Mouse (Mus musculus): ENCODE measurements at regions not wholly inside any gene's neighbourhood (a gene's known extent, or its start where the extent isn't known, plus 50 kb on each side); places are given as distances from the start of the nearest gene placed in this dataset.

DNA sequence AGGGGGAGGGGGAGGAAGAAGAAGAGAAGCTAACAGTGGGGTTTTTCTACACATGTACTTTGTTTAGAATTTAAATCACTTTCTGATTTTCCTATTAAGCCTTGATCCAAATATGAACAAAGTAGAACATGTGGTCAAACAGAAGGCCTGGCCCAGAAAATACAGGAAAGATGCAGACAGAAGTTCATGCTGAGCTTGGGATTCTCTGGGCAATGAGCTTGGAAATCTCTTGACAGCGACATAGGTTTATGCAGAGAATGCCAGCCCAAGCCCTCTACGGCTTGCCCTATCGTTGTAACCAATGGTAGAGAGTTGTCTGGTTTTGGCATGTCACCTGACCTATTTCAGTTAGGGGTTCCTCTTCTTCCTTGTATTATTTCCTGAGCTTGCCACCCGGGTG lies 141.0 kb upstream of the Spdye4c start:
- no peak for ATAC-seq (replicated peaks; ENCODE audit: low FRiP score, low TSS enrichment, poor library complexity, severe bottlenecking)

DNA sequence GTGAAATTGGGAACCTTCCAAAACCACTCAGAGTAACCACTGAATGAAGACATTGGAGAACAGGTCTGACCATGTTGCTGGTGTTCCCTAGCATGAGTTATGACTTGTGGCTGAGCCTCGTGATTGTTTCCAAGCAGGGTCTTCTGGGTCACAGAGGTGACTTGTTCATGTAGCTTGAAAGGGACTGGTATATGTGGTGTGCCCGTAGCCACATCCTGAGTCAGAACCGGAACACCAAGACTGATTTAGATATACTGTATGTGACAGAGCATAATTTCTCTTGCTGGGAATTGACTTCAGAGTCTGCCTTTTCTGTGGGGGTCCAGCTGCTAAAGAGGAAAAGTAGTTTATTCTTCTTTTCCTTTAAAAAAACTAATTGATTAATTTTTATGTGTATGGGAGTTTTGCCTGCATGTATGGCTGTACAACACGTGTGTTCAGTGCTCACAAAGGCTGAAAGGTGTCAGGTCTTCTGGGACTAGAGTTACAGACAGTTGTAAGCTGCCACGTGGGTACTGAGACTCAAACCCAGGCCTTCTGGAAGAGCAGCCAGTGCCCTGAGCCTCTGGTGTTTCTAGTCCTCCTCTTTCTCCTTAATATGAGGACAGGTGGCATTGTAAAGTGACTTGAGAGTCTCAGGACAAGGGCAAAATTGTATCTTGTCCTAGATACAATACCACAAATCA lies 139.3 kb upstream of the Spdye4c start:
- no peak for ATAC-seq (replicated peaks; ENCODE audit: low FRiP score, low TSS enrichment, poor library complexity, severe bottlenecking)

DNA sequence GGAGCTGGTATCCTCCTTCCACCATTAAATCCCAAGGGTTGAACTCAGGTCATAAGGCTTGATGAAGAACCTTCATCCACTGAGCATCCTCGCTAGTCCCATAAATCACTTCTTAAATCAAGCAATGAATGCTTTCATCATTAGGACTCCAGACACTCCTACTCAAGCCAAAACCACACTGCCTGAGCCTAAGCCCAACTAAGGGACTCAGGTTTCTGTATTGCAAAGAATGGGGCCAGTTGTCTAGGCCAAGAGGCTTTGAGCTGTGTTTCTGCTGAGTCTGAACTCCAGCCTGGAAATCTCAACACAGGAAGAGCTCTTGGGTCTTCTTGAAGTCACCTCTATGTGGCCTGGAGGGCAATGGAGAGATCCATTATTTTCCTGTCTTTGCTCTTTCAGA lies 138.4 kb upstream of the Spdye4c start:
- no peak for ATAC-seq (replicated peaks; ENCODE audit: low FRiP score, low TSS enrichment, poor library complexity, severe bottlenecking)

DNA sequence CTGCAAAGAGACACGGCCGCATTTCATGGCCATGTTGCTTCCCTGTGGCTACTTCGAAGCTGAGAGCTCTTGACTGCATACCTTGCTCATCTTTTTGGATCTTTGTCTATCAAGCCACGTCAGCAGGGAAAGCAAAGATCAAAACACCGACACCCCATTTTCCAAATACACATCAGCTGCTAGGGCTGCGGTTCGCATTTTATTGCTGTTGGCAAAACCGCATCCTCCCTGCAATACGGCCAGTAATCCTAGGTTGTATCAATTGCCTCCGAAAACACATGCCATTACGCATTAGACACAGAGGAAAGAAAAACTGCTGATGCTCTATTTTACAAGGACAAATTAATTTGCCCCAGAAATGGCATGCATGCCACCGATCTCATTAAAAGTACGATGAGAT lies 136.5 kb upstream of the Spdye4c start:
- ATAC-seq (replicated peaks; ENCODE audit: low FRiP score, low TSS enrichment, poor library complexity, severe bottlenecking): no peak

DNA sequence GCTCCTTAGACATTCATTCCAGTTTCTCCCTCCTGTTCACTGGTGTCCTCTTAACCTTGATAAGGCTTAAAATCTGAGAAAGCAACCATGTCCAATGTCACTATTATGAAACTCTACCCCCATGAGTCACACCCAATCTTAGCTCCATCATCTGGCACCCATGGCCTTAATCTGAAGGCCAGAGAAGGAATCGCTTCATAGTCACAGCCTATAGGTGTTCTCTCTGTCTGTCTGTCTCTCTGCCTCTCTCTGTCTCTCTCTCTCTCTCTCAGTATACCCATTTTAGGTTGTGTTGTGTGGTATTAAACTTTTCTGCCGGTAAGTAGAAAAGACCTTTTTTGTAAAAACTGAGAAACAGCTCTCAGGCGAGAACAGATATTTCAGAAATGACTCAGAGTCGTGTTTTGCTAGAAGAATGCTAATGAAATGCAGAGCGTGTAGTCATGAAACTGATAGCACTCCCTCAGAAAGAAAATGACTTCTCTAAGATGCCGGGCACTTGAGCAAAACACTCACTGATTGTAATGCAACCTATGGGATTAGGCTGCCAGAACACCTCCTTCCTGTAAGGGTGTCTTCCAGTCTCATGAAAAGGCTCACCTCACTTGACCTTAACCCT lies 133.3 kb upstream of the Spdye4c start:
- no peak for ATAC-seq (replicated peaks; ENCODE audit: low FRiP score, low TSS enrichment, poor library complexity, severe bottlenecking)

DNA sequence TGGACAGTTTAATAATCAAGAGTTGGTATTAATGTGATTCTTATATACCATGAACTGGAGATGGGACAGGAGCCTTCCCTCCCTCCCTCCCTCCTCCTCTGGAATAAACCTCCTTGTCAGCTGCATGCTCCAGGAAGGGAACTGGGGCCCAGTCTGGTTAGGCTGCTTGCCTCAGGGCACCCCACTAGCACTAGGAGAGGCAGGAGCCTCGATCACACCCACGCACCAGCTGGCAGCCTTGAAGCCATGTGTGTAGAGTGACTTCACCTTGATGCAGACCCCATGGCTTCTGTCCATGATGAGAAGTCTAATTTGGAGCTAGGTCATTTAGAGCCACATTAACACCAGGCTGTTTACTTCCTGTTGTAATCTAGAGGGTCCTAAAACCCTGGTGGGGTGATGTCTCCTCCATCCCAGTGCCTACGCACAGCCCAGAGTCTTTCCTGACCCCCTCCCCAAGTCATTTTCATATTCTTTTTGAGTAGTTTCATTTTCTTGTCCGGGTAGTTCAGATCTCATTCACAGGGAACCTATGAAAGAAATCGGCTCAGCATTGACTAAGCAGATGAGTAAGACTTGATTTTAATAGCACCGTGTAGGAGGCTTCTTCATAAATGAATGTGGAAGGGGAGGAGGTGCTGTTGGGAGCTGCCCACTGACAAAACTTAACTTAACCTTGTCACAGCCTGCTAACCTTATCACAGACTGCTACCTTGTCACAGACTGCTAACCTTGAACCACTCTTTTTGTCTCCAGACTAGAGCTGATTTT lies 125.6 kb upstream of the Spdye4c start:
- no peak for ATAC-seq (replicated peaks; ENCODE audit: low FRiP score, low TSS enrichment, poor library complexity, severe bottlenecking)

DNA sequence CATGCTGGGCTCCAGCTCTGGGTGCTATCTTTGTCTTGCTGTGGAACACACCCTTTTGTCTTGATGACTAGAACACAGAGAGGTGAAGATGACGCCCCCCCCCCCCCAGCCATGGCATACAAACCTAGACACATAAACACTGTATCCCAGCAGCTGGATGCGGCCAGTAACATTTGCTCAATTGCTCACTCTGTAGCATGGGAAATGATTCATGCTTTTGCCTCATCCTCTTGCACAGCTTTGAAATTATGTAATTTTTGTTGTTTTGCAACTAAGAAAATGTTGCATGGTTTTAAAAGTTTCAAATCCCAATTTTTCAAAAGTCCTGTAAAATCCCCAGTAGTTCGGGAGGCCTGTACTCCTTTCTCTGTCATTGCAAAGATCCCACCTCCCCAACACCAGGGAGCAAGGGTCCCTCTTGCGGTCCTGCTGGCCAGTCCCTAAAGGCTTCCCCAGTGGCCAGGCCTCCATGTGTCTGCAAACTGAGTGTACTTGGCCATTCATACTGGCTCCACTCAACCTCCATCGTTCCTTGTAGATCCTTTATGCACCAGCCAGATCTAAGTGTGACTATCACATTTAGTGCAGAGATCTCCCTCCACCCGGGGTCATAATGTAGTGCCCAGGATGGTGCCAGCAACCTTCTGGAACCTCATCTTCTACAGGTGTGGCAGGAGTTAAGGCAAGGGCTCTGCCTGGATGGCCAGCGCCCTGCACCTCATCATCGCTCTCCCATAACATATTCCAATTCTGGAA lies 123.3 kb upstream of the Spdye4c start:
- no peak for ATAC-seq (replicated peaks; ENCODE audit: low FRiP score, low TSS enrichment, poor library complexity, severe bottlenecking)

DNA sequence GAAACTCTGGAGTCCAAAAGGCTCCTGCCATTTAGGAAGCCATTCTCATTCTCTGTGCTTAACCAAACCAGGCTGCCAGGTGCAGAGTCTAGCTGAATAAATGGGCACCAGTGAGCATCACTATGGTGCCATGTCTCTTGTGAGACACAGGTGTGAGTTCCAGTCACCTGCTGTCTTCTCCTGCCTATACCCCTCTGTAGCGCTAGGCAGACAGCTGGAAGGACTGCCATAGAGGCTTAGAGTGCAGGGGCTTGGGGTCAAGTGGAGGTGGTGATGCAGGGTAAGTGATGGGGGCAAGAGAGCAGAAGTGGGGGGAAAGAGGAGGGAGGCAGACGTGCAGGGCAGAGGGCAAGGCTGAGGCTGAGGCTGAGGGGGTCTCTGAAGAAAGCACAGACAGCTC lies 122.7 kb upstream of the Spdye4c start:
- ATAC-seq (replicated peaks; ENCODE audit: low FRiP score, low TSS enrichment, poor library complexity, severe bottlenecking): no peak

DNA sequence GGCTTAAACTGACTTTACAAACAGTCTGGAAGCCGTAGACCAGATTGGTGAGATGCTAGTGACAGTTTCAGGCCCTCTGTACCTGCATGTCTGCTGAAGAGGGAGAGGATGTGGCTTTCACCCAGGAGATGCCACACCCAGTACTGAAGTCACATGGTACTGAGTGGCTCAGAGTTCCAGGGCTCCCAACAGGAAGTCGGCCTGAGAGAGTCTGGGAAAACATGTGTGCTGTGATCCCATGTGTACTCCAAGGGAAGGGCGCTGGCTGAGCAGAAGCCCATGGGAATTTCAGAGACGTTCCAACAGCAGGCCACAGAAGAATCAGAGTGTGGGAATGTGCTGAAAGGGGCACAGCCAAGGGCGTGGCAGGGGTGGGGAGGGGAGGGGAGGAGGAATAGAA lies 120.7 kb upstream of the Spdye4c start:
- ATAC-seq (replicated peaks; ENCODE audit: low FRiP score, low TSS enrichment, poor library complexity, severe bottlenecking): no peak

DNA sequence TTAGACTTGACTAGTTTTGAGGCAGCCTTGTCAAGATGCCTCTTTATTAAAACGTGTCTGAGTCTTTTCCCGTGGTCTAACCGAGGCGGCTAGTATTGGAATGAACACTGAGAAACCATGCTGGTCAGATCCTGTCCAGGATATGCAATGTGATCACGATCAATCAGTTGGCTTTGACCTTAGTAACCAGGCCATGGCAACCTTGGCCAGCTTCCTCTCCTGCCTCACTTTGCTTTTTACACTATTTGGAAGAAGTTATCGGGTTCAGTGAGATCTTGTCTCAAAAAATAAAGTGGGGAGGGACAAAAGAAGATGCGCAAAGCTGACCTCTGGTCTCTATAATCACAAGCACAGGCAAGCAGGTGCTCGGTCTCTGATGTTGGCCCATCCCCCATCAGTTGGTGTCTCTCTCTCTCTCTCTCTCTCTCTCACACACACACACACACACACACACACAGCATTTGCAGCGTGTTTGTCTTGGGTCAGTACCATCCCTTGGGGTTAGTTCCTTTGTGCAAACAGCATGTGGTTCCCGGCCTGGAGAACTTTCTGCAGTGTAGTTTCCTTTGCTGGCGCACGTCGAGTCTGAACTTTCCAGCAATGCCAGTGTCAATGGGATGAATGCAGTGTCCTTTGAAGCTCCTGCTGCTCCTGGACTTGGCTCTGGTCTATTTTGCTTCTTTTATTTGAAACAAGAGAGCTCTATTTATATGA lies 117.6 kb upstream of the Spdye4c start:
- ATAC-seq (replicated peaks; ENCODE audit: low FRiP score, low TSS enrichment, poor library complexity, severe bottlenecking): no peak

DNA sequence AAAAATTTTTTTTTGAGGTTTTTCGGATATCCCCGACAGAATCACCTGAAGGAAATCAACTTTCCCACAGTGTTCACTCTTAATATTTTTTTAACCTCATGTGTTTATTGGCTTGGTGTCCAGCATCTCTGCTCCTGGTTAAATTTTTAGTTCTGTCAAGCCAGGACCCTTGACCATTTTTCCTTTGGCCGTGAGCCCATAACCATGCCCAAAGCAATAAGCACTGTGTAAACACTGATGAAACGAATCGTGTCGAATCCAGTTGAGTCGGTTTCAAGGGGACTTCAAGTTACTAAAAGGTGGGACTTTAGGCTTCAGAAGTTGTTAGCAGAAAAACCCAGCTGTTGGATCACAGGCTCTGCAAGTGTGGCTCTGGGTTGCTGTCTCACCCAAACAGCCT lies 117.0 kb upstream of the Spdye4c start:
- no peak for ATAC-seq (replicated peaks; ENCODE audit: low FRiP score, low TSS enrichment, poor library complexity, severe bottlenecking)

DNA sequence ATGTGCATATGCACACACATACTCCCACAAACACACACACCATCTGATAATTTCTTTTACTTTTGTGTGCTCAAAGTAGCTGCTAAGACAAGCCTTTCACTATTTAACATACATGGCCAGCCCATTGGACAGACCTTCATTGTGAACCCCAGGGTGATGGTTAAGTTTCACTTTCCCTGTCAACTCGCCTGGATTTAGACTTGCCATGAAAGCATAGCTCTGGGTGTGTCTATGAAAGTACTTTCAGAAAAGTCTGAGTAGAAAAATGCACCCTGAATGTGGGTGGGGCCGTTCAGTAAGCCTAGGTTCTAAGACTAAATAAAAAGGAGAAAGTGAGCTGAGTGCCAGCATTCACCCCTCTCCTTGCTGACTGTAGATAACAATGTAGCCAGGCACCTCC lies 113.8 kb upstream of the Spdye4c start:
- no peak for ATAC-seq (replicated peaks; ENCODE audit: low FRiP score, low TSS enrichment, poor library complexity, severe bottlenecking)

DNA sequence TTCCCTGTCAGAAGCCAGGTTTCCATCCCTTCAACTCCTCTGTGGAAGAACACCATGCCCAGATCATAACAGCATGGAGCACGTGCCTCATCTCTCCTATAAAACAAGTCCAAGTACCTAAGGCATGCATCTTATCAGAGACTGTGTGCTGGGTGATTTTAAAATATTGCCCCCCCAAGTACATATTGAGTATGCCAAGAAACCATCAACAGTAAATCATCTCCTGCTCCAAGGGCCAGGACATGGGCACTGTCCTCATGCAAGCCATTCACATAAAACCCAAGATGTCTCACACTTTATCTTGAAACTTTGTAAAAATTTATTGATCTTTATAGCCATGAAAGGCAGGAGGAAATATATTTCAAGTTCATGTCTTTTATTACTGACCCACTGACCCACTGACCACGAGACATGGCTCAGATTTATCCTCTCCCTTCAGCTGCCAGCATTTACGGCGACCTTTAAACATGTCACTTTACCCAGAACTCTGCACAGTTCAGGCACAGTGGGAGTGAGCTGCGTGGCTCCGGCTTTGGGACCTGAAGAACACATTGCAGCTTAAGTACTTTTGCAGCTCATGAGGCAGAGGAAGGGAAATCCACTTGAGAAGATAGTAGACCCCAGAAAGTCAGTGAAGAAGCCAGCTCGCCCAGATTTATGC lies 99.7 kb upstream of the Spdye4c start:
- no peak for ATAC-seq (replicated peaks; ENCODE audit: low FRiP score, low TSS enrichment, poor library complexity, severe bottlenecking)

DNA sequence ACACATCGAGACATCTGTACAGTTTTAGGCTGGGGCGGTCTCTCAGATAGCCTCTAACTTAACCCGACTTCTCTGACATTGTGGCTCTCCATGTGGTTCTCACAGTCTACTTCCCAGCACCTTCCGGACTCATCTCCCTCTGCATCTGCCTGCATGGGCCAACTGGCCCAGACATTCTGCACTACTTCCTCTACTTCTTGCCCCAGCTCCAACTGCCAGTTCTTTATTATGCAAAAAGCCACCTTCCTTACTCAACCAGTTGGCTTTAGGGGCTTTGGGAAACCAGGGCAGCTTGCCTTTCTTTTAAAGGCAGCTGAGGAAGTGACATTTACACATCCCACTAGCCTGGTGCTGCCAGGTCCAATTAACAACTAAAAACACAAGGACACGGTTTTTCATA lies 97.1 kb upstream of the Spdye4c start:
- ATAC-seq (replicated peaks; ENCODE audit: low FRiP score, low TSS enrichment, poor library complexity, severe bottlenecking): no peak

DNA sequence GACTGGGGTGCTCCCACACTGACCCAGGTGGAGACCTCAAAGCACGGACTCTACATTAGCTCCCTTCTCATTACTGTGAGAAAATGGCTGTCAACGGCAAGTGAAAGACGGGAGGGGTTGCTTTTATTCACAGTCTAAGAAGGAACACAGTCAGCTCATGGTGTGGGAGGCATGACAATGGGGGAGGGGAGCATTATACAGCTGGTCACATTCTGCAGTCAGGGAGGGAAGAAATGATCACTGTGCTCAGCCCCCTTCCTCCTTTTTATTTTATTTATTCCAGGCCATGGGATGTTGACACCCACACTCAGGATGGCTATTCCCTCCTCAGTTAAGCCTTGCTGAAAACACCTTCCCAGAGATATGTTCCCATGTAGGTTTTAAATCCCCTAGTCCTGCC lies 93.1 kb upstream of the Spdye4c start:
- no peak for ATAC-seq (replicated peaks; ENCODE audit: low FRiP score, low TSS enrichment, poor library complexity, severe bottlenecking)

DNA sequence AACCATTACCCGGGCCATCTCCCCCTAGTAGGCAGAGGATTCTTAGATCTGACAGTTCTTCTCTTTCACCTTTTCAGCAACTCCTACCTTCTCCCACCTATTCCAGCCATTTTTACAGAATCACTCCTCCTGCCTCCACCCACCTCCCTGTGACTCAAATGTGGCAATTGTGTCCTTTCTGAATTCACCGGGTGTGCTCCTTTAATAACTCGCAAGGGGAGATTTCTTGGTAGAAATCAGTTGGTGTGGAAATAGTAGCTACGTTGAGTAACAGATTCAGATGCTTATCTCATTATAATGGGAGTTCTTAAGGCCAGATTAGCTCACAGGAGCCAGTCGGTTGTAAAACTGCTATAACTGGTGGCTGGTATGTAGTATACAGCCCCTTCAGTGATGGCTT lies 92.4 kb upstream of the Spdye4c start:
- no peak for ATAC-seq (replicated peaks; ENCODE audit: low FRiP score, low TSS enrichment, poor library complexity, severe bottlenecking)

DNA sequence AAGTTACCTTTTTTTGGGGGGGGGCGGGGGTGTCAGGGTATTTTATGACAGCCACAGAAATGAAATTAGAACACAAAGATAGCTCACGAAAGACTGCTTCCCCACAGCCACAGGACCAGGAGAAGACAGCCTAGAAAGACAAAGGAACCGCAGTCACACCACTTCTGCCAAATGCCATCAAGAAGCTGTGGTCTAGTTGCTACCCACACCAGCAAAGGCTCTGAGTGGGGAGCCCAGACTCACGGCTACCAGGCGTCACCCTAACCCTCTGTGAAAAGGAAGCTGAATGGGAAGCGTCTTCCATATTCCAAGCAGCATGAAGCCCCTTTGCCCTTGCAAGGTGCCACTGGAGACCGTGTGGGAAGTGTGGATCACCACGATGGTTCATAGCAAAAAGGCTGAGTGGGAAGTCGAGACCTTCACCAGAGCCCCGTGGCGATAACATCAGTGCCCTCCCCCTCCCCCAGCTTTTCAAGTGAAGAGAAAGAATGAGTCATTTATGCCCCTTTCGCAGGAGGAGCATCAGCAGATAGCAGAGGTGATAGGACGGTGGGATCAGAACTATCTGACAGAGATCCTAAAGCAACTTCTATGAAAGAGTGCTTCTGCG lies 91.3 kb upstream of the Spdye4c start:
- ATAC-seq (replicated peaks; ENCODE audit: low FRiP score, low TSS enrichment, poor library complexity, severe bottlenecking): no peak

DNA sequence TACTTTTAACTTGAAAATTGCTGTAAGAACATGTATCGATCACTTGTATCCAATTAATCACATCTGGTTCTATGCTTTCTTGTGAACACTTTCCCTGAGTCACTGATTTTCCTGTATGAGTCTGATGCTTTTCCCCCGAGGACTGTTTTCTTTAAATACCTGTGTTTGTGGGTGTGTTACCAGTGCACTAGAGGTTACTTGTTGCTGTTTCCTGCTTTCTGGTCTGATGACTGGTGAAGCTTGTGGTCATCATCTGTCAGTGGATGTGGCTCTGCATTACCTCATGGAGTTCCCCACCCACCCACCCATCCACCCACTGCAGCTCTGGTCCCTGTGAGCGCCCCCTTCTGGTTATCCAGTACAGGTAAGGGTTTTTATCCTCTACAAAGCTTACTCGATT lies 88.3 kb upstream of the Spdye4c start:
- no peak for ATAC-seq (replicated peaks; ENCODE audit: low FRiP score, low TSS enrichment, poor library complexity, severe bottlenecking)

Measured in megakaryocyte-erythroid progenitor cell, adult 5-6 weeks (primary cell).